9 mouse cellular contexts compared by ENCODE assay signal in genomic region chr1:89939981-89940726, GRCm38 (mm10). TPM values are rescaled to one million over a fixed set of nuclear protein-coding genes. Genes with fewer than 3 reads are reported as not detected.
A peak's percentile ranks its signal among the peaks of the same experiment; 100 is the strongest.
DNase-seq lines count a peak whose midpoint lies in the region; ATAC-seq and TF ChIP-seq lines count a peak whose summit lies in the region.
"Had no signal": no experiment of that assay in that cellular context is flagged by ENCODE, and none has a peak within 500 bp of the region (broad histone marks: within the 10 kb centered on the region; RNA-seq: fewer than 3 reads in every experiment).

No protein-coding gene starts in this region.

- no peak overlapping the region for H3K9ac ChIP-seq in hindbrain, embryonic 15.5 days
- no peak overlapping the region for H3K9ac ChIP-seq in liver, adult 2 months (ENCODE audit: low read depth, low read length)
- H3K9ac ChIP-seq in neural tube, embryonic 13.5 days = no peak overlapping the region

- 0 out of 2 replicates have a peak, but pooled peaks have one; percentile 6 for ATAC-seq in hindbrain, embryonic 15.5 days (ENCODE audit: low FRiP score, low read depth)
- no peak for ATAC-seq in neural tube, embryonic 13.5 days (ENCODE audit: low read depth)

- H3K36me3 ChIP-seq in hindbrain, embryonic 15.5 days = no peaks in the 10 kb centered on the region
- no peaks in the 10 kb centered on the region for H3K36me3 ChIP-seq in liver, adult 2 months (ENCODE audit: control insufficient read depth, insufficient read depth, low read length)
- no peaks in the 10 kb centered on the region for H3K36me3 ChIP-seq in neural tube, embryonic 13.5 days
- H3K36me3 ChIP-seq: G1E had no signal

- no peak overlapping the region for H3K27ac ChIP-seq in cerebellum, adult 2 months (ENCODE audit: insufficient read depth, low read length)
- H3K27ac ChIP-seq in hindbrain, embryonic 15.5 days (replicated peaks) = no peak overlapping the region
- no peak overlapping the region for H3K27ac ChIP-seq in liver, adult 2 months (replicated peaks; ENCODE audit: insufficient read depth, low read depth, low read length)
- H3K27ac ChIP-seq in neural tube, embryonic 13.5 days (replicated peaks) = no peak overlapping the region; the same call in 1 of the 2 replicates

- H3K4me1 ChIP-seq in cerebellum, adult 2 months (ENCODE audit: control insufficient read depth, insufficient read depth, low read length) = peaks cover 5% of the 10 kb centered on the region
- H3K4me1 ChIP-seq in hindbrain, embryonic 15.5 days (replicated peaks) = peaks cover 29% of the 10 kb centered on the region
- 0 out of 2 replicates have a peak, but pooled peaks cover 1% of the 10 kb centered on the region for H3K4me1 ChIP-seq in liver, adult 2 months (ENCODE audit: control insufficient read depth, insufficient read depth, low read length)
- H3K4me1 ChIP-seq in neural tube, embryonic 13.5 days (replicated peaks) = peaks cover 45% of the 10 kb centered on the region

- no peak overlapping the region for H3K4me3 ChIP-seq in cerebellum, adult 2 months (replicated peaks; ENCODE audit: insufficient read depth, low read depth, low read length)
- H3K4me3 ChIP-seq in hindbrain, embryonic 15.5 days = no peak overlapping the region
- H3K4me3 ChIP-seq in liver, adult 2 months (ENCODE audit: insufficient read depth, low read depth, low read length) = no peak overlapping the region
- H3K4me3 ChIP-seq in neural tube, embryonic 13.5 days = no peak overlapping the region

- peak; percentile 54 for DNase-seq in layer of hippocampus, adult 11-12 months (ENCODE audit: low spot score)
- DNase-seq in layer of hippocampus, postnatal 36 days = no peak
- peak; percentile 32 to 53 for DNase-seq in cerebellum, adult 2 months
- peak; percentile 64 to 71 for DNase-seq in gastrocnemius, adult 8-10 months (ENCODE audit: low spot score in 2 of 2)
- DNase-seq in liver, adult 2 months (ENCODE audit: extremely low read depth, low read depth, low spot score) = peak; percentile 38
- DNase-seq in thymus, postnatal 14 days = peak; percentile 65

- TF ChIP-seq CTCF in cerebellum, adult 2 months (IDR thresholded peaks at IDR 0.05; ENCODE audit: borderline replicate concordance, insufficient read depth, low read depth, low read length) = peak; percentile 44; the same call in 1 of the 2 replicates
- peak; percentile 79 for TF ChIP-seq CTCF in liver, adult 2 months (IDR thresholded peaks at IDR 0.05; ENCODE audit: low read depth, low read length)

- H3K4me2 ChIP-seq in hindbrain, embryonic 15.5 days = peak overlapping the region; percentile 36
- peak overlapping the region; percentile 30 for H3K4me2 ChIP-seq in neural tube, embryonic 13.5 days

- no peak for TF ChIP-seq POLR2A in cerebellum, adult 2 months (IDR thresholded peaks at IDR 0.05; ENCODE audit: borderline replicate concordance, insufficient read depth, low read length)
- no peak for TF ChIP-seq POLR2A in liver, adult 2 months (IDR thresholded peaks at IDR 0.05; ENCODE audit: extremely low read depth, insufficient read depth, low read length)

- H3K9me3 ChIP-seq in hindbrain, embryonic 15.5 days = no peaks in the 10 kb centered on the region
- no peaks in the 10 kb centered on the region for H3K9me3 ChIP-seq in neural tube, embryonic 13.5 days

- H3K79me2 ChIP-seq in liver, adult 2 months (ENCODE audit: control insufficient read depth, insufficient read depth, low read length) = no peaks in the 10 kb centered on the region

- WGBS in cerebellum, adult 2 months = 10% methylated on average over 34 of the region's 34 CpGs
- 7% methylated on average over 34 of the region's 34 CpGs for WGBS in hindbrain, embryonic 15.5 days
- WGBS in liver, adult 2 months = 7% methylated on average over 34 of the region's 34 CpGs
- 6% methylated on average over 34 of the region's 34 CpGs for WGBS in neural tube, embryonic 13.5 days

- H3K27me3 ChIP-seq in cerebellum, adult 2 months (ENCODE audit: control insufficient read depth, insufficient read depth, low read length) = peaks cover 14% of the 10 kb centered on the region; the same call in 1 of the 2 replicates
- peaks cover 71% of the 10 kb centered on the region for H3K27me3 ChIP-seq in hindbrain, embryonic 15.5 days
- peaks cover 31% of the 10 kb centered on the region; the same call in 1 of the 2 replicates for H3K27me3 ChIP-seq in liver, adult 2 months (ENCODE audit: control insufficient read depth, insufficient read depth, low read length)
- H3K27me3 ChIP-seq in neural tube, embryonic 13.5 days = peaks cover 79% of the 10 kb centered on the region

RNA-seq across cellular contexts. Expression of gene Gbx2, which starts 9.2 kb away (rescaled TPM):
- total RNA-seq in layer of hippocampus, postnatal 36 days (2021) = under 1 TPM in 1 of 2 experiments, not detected in 1; 0.17 TPM
- polyA plus RNA-seq in cerebellum, adult 2 months (2012; rRNA removed) = 1.7 and 2.1 TPM in 2 replicates
- under 1 TPM; 0.38 to 0.68 (median 0.54) TPM for total RNA-seq in gastrocnemius, adult 8-10 months (2022)
- 38.3 and 42.6 TPM in 2 replicates for polyA plus RNA-seq in hindbrain, embryonic 15.5 days (2015; fragmentation: Nextera tagmentation; extraction: Ambion mirVana)
- not detected in 2 replicates for total RNA-seq in liver, adult 2 months (2014; rRNA removed)
- not detected in 2 replicates for polyA plus RNA-seq in liver, adult 2 months (2012; rRNA removed)
- 42.7 and 44.6 TPM in 2 replicates for polyA plus RNA-seq in neural tube, embryonic 13.5 days (2015; fragmentation: Nextera tagmentation; extraction: Ambion mirVana)
- polyA plus RNA-seq: G1E had no signal

Comparison
In these comparisons a context has a peak if more than half of its experiments do, and no peak if none do; other contexts are left out.
1. DNase-seq: peak in layer of hippocampus, adult 11-12 months (single experiment), cerebellum, adult 2 months (2 of 2), gastrocnemius, adult 8-10 months (2 of 2), liver, adult 2 months (single experiment) and thymus, postnatal 14 days (single experiment); none in layer of hippocampus, postnatal 36 days (0 of 2).
2. RNA of gene Gbx2, which starts 9.2 kb away (polyA plus RNA-seq): 42.7 to 44.6 TPM in neural tube, embryonic 13.5 days and 38.3 to 42.6 TPM in hindbrain, embryonic 15.5 days; 1.7 to 2.1 TPM in cerebellum, adult 2 months and not detected in liver, adult 2 months; every median in the first group is over 10 times any median in the second.